Mouse (Mus musculus) right cerebral cortex, postnatal 36 days (tissue): Measurements from ENCODE around the gene Dpm2.

Experiments
- DNase-seq, 2 experiments: peaks; one replicate each; pipeline ENCODE4 v3.0.0; 2022; ENCODE audit warnings: low spot score in 2 of 2, mixed read lengths in 1 of 2

The Dpm2 gene

GRCm38 (mm10) chr2:32547380-32547779, 23.3 kb upstream of the Dpm2 start:
- no peak for DNase-seq

DNA sequence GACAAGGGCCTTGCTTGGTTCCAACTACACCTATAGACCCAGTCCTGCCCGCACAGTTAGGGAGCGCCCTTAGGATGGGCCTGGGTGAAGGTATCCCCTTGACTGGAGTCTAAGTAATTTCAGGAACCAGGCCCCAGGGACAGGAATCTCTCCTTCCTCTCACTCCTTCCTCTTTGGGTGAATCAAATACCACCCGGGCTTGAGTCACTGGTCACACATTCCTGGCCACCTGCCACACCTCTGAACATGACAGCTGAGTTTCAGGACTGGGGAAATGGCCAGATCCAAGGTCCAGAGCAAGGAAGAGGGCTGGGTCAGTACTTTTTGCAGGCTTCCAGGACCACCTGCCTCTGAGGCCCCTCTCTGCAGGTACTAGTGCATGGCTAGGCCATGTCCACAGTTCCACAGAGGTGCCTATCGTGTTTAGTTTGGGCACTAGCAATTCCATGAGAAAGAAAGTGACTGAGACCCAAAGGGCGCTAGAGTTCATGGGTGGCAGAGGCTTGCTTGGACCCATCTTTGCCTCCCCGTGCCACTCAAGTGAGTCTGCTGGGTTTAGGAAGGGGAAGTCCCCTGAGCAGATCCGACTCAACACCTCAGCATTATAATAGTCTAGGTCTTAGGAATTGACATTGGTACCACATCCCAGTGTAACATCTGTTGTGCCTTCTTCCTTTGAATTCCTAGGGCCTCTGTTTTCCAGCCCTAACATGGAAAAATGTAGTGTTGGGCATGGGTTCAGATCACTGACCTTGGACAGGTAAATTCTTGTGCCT, 22.5 kb upstream of the Dpm2 start:
- no peak for DNase-seq

- DNase-seq = no peak
Measured at GRCm38 (mm10) chr2:32549171-32549570, 21.5 kb upstream of the Dpm2 start.

GRCm38 (mm10) chr2:32549764-32550163, 20.9 kb upstream of the Dpm2 start:
- DNase-seq = no peak

DNA sequence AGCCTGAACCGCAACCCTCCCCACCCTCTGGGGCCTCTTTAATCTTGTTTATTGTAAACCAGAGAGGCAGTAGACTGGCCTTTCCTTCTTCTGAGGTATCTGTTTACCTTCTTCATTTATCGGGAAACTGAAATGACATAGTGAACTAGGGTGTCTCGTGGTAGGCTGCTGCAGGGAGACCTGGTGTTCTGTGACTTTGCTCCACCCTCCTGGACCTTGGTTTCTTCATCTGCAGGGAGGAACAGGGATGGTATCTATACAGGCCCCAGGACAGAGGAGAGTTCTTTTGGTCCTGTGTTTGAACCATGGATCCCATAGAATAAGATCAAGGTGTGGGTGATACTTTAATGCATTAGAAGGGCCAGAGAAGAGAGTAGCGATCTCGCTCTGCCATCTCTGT, 19.4 kb upstream of the Dpm2 start:
- DNase-seq = no peak

- no peak for DNase-seq
Measured at GRCm38 (mm10) chr2:32553592-32554148, 17.0 kb upstream of the Dpm2 start.

GRCm38 (mm10) chr2:32555484-32555883, 15.2 kb upstream of the Dpm2 start:
- DNase-seq = no peak

- DNase-seq = no peak
Measured at GRCm38 (mm10) chr2:32556019-32556418, 14.6 kb upstream of the Dpm2 start.

DNA sequence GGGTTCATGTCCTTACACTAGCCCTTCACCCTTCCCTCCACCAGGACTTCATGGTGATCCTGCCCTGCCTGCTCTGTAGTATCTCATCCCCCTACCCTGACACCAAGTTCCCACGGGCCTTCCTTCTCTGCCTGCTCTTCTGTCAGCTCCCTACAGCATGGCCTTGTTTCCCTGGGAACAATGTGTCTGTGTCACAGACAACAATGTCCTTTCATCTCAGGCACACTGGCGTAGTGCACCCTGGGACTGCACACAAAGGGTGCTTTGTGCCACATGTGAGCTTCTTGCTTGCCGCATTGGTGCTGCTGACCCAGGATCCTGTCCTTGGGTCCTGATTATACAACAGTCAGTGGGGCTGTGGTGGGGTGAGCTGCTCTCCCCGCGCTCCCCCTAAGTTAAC, 11.1 kb upstream of the Dpm2 start:
- DNase-seq = no peak

- no peak for DNase-seq
Measured at GRCm38 (mm10) chr2:32566536-32567063, 4.1 kb upstream of the Dpm2 start.

DNA sequence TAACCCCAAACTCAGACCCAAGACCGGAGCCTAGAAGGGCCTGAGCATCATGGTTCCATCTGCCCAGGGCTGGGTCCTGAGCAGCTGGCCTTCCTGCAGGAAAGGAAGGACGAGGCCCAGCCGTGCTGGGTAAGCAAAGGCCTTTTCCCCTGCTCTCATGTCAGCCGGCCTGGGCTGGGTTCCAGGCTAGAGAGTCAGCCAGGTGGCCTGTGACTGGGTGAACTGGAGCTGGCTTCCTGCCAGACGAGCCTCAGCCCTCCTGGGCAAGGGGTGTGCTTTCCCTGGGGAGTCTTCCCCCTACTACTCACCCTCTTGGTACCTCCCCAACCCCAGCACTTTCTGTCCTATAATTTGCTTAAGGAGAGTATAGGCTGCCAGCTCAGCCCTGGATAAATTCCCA, 2.5 kb upstream of the Dpm2 start:
- no peak for DNase-seq

DNA sequence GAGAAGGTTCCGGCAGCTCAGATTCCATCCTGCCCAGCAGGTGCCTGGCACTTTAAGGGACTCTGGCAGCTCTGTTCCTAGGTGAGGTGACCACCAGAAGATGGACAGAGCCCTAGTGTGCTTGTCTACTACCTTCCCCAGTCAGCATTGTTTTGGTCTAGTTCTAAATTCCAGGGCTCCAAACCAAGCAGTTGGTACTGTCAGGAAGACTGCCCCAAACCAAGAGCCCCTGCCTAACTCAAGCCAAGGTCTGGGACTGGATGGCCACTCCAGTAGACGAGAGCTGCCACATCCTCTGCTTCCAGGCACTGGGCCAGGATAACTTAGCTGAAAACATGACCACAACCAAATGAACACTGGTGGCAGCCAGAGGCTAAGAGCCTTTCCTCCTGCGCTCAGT, 1.7 kb upstream of the Dpm2 start:
- no peak for DNase-seq

GRCm38 (mm10) chr2:32572196-32572595, 1.5 kb downstream of the Dpm2 start:
- DNase-seq = no peak

DNA sequence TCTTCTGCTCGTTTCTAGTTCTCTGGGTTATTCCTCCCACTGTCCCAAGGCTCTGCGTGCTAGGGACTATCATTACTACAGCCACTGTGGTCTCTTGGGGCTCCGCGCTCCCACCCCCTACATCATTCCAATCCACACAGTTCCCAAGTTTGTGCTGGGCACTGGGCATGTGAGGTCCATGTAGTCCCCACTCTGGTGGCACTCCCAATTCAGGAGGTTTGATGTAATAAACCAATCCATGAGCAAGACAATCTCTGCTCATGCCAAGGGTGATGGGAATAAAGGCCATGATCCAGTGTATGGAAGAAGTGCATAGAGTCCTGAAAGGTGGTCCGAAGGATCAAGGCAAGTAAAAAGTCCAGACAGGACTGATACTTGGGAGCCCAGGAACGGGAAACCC, 3.8 kb downstream of the Dpm2 start, which contains the start of gene Pip5kl1:
Gene Pip5kl1 (plus strand): TSS at position 301 of the 400 bp plus-strand sequence.
- DNase-seq = no peak

- DNase-seq = peak; percentile 56 to 77
Measured at GRCm38 (mm10) chr2:32574901-32575585, 4.4 kb downstream of the Dpm2 start.

- DNase-seq = peak; percentile 63 to 74
Measured at GRCm38 (mm10) chr2:32575586-32576160, 5.0 kb downstream of the Dpm2 start, which contains the start of gene 9430097D07Rik. Gene 9430097D07Rik, minus strand, starts transcription at chr2:32575684.

GRCm38 (mm10) chr2:32576532-32576931, 5.9 kb downstream of the Dpm2 start:
- DNase-seq = no peak

DNA sequence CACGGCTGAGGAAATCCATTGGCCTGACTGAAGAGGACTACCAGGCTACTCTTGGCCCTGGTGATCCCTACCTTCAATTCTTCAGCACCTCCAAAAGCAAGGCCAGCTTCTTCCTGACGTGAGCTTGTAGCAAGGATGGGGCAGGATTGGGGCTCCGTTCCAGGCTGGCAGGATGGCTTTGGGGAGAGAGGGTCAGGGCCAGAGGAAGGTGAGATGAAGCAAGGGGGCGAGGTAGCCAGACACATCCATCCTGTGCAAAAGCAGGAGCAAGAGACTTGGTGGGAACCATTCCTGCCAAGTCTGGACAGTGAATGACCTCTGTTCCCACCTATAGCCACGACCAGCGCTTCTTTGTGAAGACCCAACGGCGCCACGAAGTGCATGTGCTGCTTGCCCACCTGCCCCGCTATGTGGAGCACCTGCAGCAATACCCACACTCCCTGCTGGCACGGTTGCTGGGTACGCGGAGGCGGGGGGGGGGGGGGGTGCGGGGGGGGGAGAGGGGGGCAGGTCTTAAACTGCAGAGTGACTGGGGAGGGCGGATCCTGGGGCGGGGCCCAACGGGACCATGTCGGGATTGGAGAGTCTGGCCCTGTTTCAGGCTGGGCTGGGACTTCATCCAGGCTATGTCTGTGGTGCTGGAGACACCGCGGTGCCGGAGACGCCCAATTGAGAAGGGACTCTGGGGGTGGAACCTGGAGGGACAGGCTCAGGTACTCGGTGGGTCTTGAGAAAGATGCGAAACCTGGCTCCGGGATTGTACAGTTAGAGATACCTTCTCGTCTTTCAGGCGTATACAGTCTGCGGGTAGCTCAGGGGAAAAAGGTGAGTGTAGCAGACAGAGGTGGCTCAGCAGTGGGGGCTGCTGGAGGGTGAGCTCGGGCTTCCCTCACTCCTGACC, 7.7 kb downstream of the Dpm2 start:
- no peak for DNase-seq

DNA sequence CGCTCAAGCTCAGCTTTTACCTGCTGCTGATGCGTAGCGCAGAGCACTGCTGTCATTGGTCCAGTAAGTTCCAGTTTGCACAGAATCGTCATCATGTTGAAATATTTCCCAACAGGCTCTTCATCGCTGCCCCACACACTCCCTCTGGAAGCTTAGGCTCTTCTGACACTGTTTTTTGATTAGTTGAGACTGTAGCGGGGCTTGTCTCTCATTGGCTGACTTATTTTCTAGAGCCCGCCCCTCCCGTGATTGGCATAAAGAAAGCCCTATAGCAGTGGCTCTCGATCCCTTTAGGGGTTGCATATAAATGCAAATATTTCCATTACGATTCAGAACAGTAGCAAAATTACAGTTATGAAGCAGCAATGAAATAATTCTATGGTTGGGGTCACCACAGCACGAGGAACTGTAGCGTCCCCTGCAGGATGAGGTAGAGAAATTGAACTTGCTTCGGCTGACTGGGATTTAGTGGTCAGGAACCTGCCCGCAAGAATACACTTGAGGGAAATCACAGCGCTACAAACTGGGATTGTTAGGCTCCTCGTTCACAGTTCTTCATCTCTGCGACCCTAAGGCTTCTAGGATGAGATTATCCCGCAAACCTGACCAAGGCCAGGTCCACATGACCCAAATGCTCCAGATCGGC, 10.9 kb downstream of the Dpm2 start:
- DNase-seq = peak in 1 of 2 experiments; percentile 71
